Mouse (Mus musculus) myocyte (in vitro differentiated cells): Measurements from ENCODE around the gene Gm11983. TPM values are rescaled to one million over a fixed set of nuclear protein-coding genes. Genes with fewer than 3 reads are reported as not detected.
"Not testable (repeated sequence)": the region's sequence is repeated elsewhere in the genome, so short reads cannot be mapped to it uniquely, and the experiment has no call there.

Experiments
- H3K27me3 ChIP-seq: one replicate; pipeline ENCODE4 v1.6.1; 2011; ENCODE audit not compliant: control insufficient read depth, insufficient read depth, insufficient read length
- H3K36me3 ChIP-seq: one replicate; pipeline ENCODE4 v1.6.1; 2011; ENCODE audit not compliant: control insufficient read depth, insufficient read depth
- H3K4me2 ChIP-seq: one replicate; pipeline ENCODE4 v1.6.1; 2011; ENCODE audit warnings: low read depth, control low read depth
- H3K4me3 ChIP-seq: one replicate; pipeline ENCODE4 v1.5.1; 2011; ENCODE audit warnings: mild to moderate bottlenecking, control low read depth, moderate library complexity
- H3K79me2 ChIP-seq: one replicate; pipeline ENCODE4 v1.6.1; 2011; ENCODE audit not compliant: control insufficient read depth, insufficient read depth
- H3ac ChIP-seq: one replicate; pipeline ENCODE4 v1.6.1; 2011; ENCODE audit not compliant: control insufficient read depth, insufficient read length
- CEBPB ChIP-seq: IDR thresholded peaks from 2 replicates; pipeline ENCODE4 v1.6.1; 2011; ENCODE audit warnings: mild to moderate bottlenecking, moderate library complexity; ENCODE audit not compliant: poor library complexity, insufficient read depth, severe bottlenecking
- E2F4 ChIP-seq: IDR thresholded peaks from one replicate; pipeline ENCODE4 v1.6.1; 2011; ENCODE audit warnings: mild to moderate bottlenecking, control low read depth, moderate library complexity; ENCODE audit not compliant: insufficient read depth
- MAX ChIP-seq: IDR thresholded peaks from one replicate; pipeline ENCODE4 v1.6.1; 2011; ENCODE audit warnings: low read depth, mild to moderate bottlenecking, control low read depth
- MYOD1 ChIP-seq, 3 experiments: IDR thresholded peaks; one replicate each; pipeline ENCODE4 v1.6.1; 2011; ENCODE audit warnings: control low read depth in 2 of 3, low read depth in 2 of 3, mild to moderate bottlenecking in 2 of 3, moderate library complexity in 1 of 3; ENCODE audit not compliant: insufficient read length in 2 of 3, control insufficient read depth in 1 of 3
- MYOG ChIP-seq, 3 experiments: IDR thresholded peaks; one replicate each; pipeline ENCODE4 v1.6.1; 2011; ENCODE audit warnings: control low read depth in 2 of 3, low read depth in 2 of 3, mild to moderate bottlenecking in 2 of 3; ENCODE audit not compliant: insufficient read length in 2 of 3, control insufficient read depth in 1 of 3, insufficient read depth in 1 of 3
- POLR2A ChIP-seq: IDR thresholded peaks from one replicate; pipeline ENCODE4 v1.6.1; 2011; ENCODE audit warnings: low read depth, mild to moderate bottlenecking, control low read depth, moderate library complexity; ENCODE audit not compliant: insufficient read length
- POLR2AphosphoS2 ChIP-seq: IDR thresholded peaks from one replicate; pipeline ENCODE4 v1.6.1; 2011; ENCODE audit warnings: low read depth, control low read depth; ENCODE audit not compliant: insufficient read length
- REST ChIP-seq: IDR thresholded peaks from one replicate; pipeline ENCODE4 v1.6.1; 2011; ENCODE audit warnings: mild to moderate bottlenecking, control low read depth, moderate library complexity; ENCODE audit not compliant: insufficient read depth, insufficient read length
- SRF ChIP-seq: IDR thresholded peaks from one replicate; pipeline ENCODE4 v1.6.1; 2011; ENCODE audit warnings: low read depth; ENCODE audit not compliant: control insufficient read depth, insufficient read length
- TCF12 ChIP-seq: IDR thresholded peaks from one replicate; pipeline ENCODE4 v1.6.1; 2011; ENCODE audit warnings: mild to moderate bottlenecking, control low read depth; ENCODE audit not compliant: poor library complexity, insufficient read depth, severe bottlenecking
- TCF3 ChIP-seq: IDR thresholded peaks from one replicate; pipeline ENCODE4 v1.6.1; 2011; ENCODE audit warnings: low read depth, control low read depth; ENCODE audit not compliant: insufficient read length
- USF1 ChIP-seq: IDR thresholded peaks from one replicate; pipeline ENCODE4 v1.6.1; 2011; ENCODE audit warnings: low read depth, mild to moderate bottlenecking, control low read depth, moderate library complexity
- polyA plus RNA-seq: library from polyadenylated mRNA; unstranded; fragments of >200 nt; fragmentation: generic; extraction: Trizol; gene quantifications from one replicate; pipeline ENCODE4 v1.2.1, GENCODE M21; 2012; ENCODE audit warnings: missing spikeins

The Gm11983 gene
- polyA plus RNA-seq, 1 experiment: not detected

GRCm38 (mm10) chr11:6862185-6862584 lies 24.7 kb upstream of the Gm11983 start:
- Histone ChIP-seq H3K79me2 (no peaks in the 10 kb centered on the region), H3K36me3 (no peaks in the 10 kb centered on the region), H3K4me3 (no peak overlapping the region), H3ac (no peak overlapping the region), H3K4me2 (no peak overlapping the region), H3K27me3 (no peaks in the 10 kb centered on the region)
- TF ChIP-seq POLR2AphosphoS2 (no peak), TCF12 (no peak), USF1 (no peak), TCF3 (no peak), MAX (no peak), MYOD1 (IDR thresholded peaks at IDR 0.05; ENCODE audit: control insufficient read depth in 1 of 3, insufficient read length in 2 of 3, low read depth in 2 of 3) (no peak), SRF (no peak), E2F4 (no peak), REST (no peak), MYOG (IDR thresholded peaks at IDR 0.05; ENCODE audit: control insufficient read depth in 1 of 3, insufficient read depth in 1 of 3, insufficient read length in 2 of 3, low read depth in 2 of 3) (no peak), CEBPB (no peak), POLR2A (no peak)

GRCm38 (mm10) chr11:6859898-6860858 lies 22.7 kb upstream of the Gm11983 start:
- H3K4me2 ChIP-seq: no peak overlapping the region
- no peak overlapping the region for H3ac ChIP-seq
- no peaks in the 10 kb centered on the region for H3K27me3 ChIP-seq
- no peaks in the 10 kb centered on the region for H3K36me3 ChIP-seq
- no peaks in the 10 kb centered on the region for H3K79me2 ChIP-seq
- TF ChIP-seq E2F4 (no peak), MYOD1 (IDR thresholded peaks at IDR 0.05; ENCODE audit: control insufficient read depth in 1 of 3, insufficient read length in 2 of 3, low read depth in 2 of 3) (no peak), CEBPB (no peak), TCF12 (no peak), TCF3 (no peak), MAX (no peak), SRF (no peak), POLR2AphosphoS2 (no peak), POLR2A (no peak), MYOG (IDR thresholded peaks at IDR 0.05; ENCODE audit: control insufficient read depth in 1 of 3, insufficient read depth in 1 of 3, insufficient read length in 2 of 3, low read depth in 2 of 3) (no peak), USF1 (no peak), REST (no peak)
- no peak overlapping the region for H3K4me3 ChIP-seq

- Histone ChIP-seq H3K4me2 (no peak overlapping the region), H3ac (no peak overlapping the region), H3K27me3 (no peaks in the 10 kb centered on the region), H3K4me3 (no peak overlapping the region), H3K79me2 (no peaks in the 10 kb centered on the region), H3K36me3 (no peaks in the 10 kb centered on the region)
- TF ChIP-seq POLR2A (no peak), SRF (no peak)
Measured at GRCm38 (mm10) chr11:6859096-6859495, 21.6 kb upstream of the Gm11983 start.

GRCm38 (mm10) chr11:6855942-6856341 lies 18.5 kb upstream of the Gm11983 start:
- no peaks in the 10 kb centered on the region for H3K79me2 ChIP-seq
- H3K27me3 ChIP-seq: no peaks in the 10 kb centered on the region
- no peak overlapping the region for H3K4me2 ChIP-seq
- no peak overlapping the region for H3ac ChIP-seq
- H3K36me3 ChIP-seq: no peaks in the 10 kb centered on the region
- TF ChIP-seq SRF: no peak
- H3K4me3 ChIP-seq: no peak overlapping the region

GRCm38 (mm10) chr11:6853366-6853765 lies 15.9 kb upstream of the Gm11983 start:
- not testable (repeated sequence) for H3K4me3 ChIP-seq, H3K79me2 ChIP-seq, H3K36me3 ChIP-seq, H3K27me3 ChIP-seq, H3ac ChIP-seq, H3K4me2 ChIP-seq
